Mouse (Mus musculus) MEL (cell line): ENCODE measurements around the gene Mrpl53.

Source experiments
- BHLHE40 ChIP-seq: IDR thresholded peaks from 2 replicates; pipeline ENCODE4 v1.6.1; 2012; ENCODE audit warnings: low read depth, mild to moderate bottlenecking, inconsistent platforms, low read length, improper control_type of control experiment, borderline replicate concordance
- CTCF ChIP-seq, 3 experiments: IDR thresholded peaks in 2 of 3; conservative IDR thresholded peaks in 1 of 3; 2 replicates each; pipeline ENCODE4 v1.5.1; 2011 to 2012; ENCODE audit warnings: low read length in 3 of 3, low read depth in 2 of 3, mild to moderate bottlenecking in 2 of 3, improper control_type of control experiment in 1 of 3, inconsistent platforms in 1 of 3, mixed read lengths in 1 of 3, moderate library complexity in 1 of 3; ENCODE audit not compliant: control insufficient read depth in 1 of 3, insufficient read depth in 1 of 3, poor library complexity in 1 of 3, severe bottlenecking in 1 of 3
- E2F4 ChIP-seq: IDR thresholded peaks from 2 replicates; pipeline ENCODE4 v1.6.1; 2011; ENCODE audit warnings: low read depth, low read length, improper control_type of control experiment, borderline replicate concordance
- ELF1 ChIP-seq: IDR thresholded peaks from 2 replicates; pipeline ENCODE4 v1.6.1; 2014; ENCODE audit warnings: low read depth, mild to moderate bottlenecking, inconsistent platforms, low read length, improper control_type of control experiment, moderate library complexity
- EP300 ChIP-seq, 2 experiments: IDR thresholded peaks; 2 replicates each; pipeline ENCODE4 v1.6.1; 2011; ENCODE audit warnings: improper control_type of control experiment in 2 of 2, low read length in 2 of 2, low read depth in 1 of 2, mild to moderate bottlenecking in 1 of 2
- MAX ChIP-seq: IDR thresholded peaks from 2 replicates; pipeline ENCODE4 v1.6.1; 2011; ENCODE audit warnings: low read length, improper control_type of control experiment
- POLR2A ChIP-seq, 2 experiments: IDR thresholded peaks; 2 replicates each; pipeline ENCODE4 v1.6.1; 2011 to 2012; ENCODE audit warnings: low read length in 2 of 2, mild to moderate bottlenecking in 2 of 2, control low read depth in 1 of 2, improper control_type of control experiment in 1 of 2, low read depth in 1 of 2, moderate library complexity in 1 of 2; ENCODE audit not compliant: control insufficient read depth in 1 of 2, insufficient read depth in 1 of 2, poor library complexity in 1 of 2
- RAD21 ChIP-seq: IDR thresholded peaks from 2 replicates; pipeline ENCODE4 v1.6.1; 2011; ENCODE audit warnings: mild to moderate bottlenecking, low read depth, low read length, improper control_type of control experiment
- RCOR1 ChIP-seq: IDR thresholded peaks from 2 replicates; pipeline ENCODE4 v1.6.1; 2012; ENCODE audit warnings: low read depth, mild to moderate bottlenecking, inconsistent platforms, low read length, improper control_type of control experiment
- SIN3A ChIP-seq: IDR thresholded peaks from 2 replicates; pipeline ENCODE4 v1.6.1; 2012; ENCODE audit warnings: low read length, improper control_type of control experiment, inconsistent platforms
- USF1 ChIP-seq: IDR thresholded peaks from 2 replicates; pipeline ENCODE4 v1.6.1; 2014; ENCODE audit warnings: low read depth, mild to moderate bottlenecking, inconsistent platforms, low read length, improper control_type of control experiment, moderate library complexity
- ZKSCAN1 ChIP-seq: IDR thresholded peaks from 2 replicates; pipeline ENCODE4 v1.6.1; 2012; ENCODE audit warnings: low read depth, mild to moderate bottlenecking, inconsistent platforms, low read length, improper control_type of control experiment, moderate library complexity

GRCm38 (mm10) chr6:83101688-83102556 is 6.9 kb upstream of the Mrpl53 start:
- TF ChIP-seq ZKSCAN1 (no peak), POLR2A (IDR thresholded peaks at IDR 0.05; ENCODE audit: control insufficient read depth in 1 of 2, insufficient read depth in 1 of 2, low read depth in 1 of 2, low read length in 2 of 2, poor library complexity in 1 of 2) (peak in 1 of 2 experiments; percentile 19; a peak in 2 of 4 replicates), EP300 (IDR thresholded peaks at IDR 0.05; ENCODE audit: low read depth in 1 of 2, low read length in 2 of 2) (no peak), USF1 (no peak), RCOR1 (no peak), MAX (no peak), ELF1 (no peak), SIN3A (no peak; the same call in 1 of the 2 replicates), BHLHE40 (no peak), E2F4 (no peak), CTCF (IDR thresholded peaks at IDR 0.05 in 2 of 3, conservative IDR thresholded peaks at IDR 0.05 in 1 of 3; ENCODE audit: control insufficient read depth in 1 of 3, insufficient read depth in 1 of 3, low read depth in 2 of 3, low read length in 3 of 3, poor library complexity in 1 of 3, severe bottlenecking in 1 of 3) (peak in 2 of 3 experiments; percentile 26 to 49; a peak in 5 of 6 replicates), RAD21 (no peak)
